Mouse (Mus musculus) kidney, postnatal 0 days (tissue): ENCODE results near the gene Armc7. TPM values are rescaled to one million over a fixed set of nuclear protein-coding genes. Genes with fewer than 3 reads are reported as not detected.
A peak's percentile ranks its signal among the peaks of the same experiment; 100 is the strongest.
"Not testable (repeated sequence)": the region's sequence is repeated elsewhere in the genome, so short reads cannot be mapped to it uniquely, and the experiment has no call there.

ENCODE experiments used
- ATAC-seq: fragments of 200-750 bp; cut with Nextera tagmentation; replicated peaks from 2 replicates; pipeline ENCODE4 v1.8.0; 2017; ENCODE audit warnings: low read depth, moderate number of reproducible peaks, moderate TSS enrichment, moderate library complexity; ENCODE audit not compliant: low FRiP score
- DNase-seq: peaks from one replicate; pipeline ENCODE4 v3.0.0-alpha.2; 2016; ENCODE audit warnings: low spot score
- H3K27ac ChIP-seq: fragments of 300-500 bp; sonication (generic); 2 replicates; pipeline ENCODE4 v1.5.1; 2014; ENCODE audit warnings: mild to moderate bottlenecking
- H3K27me3 ChIP-seq: fragments of 300-500 bp; sonication (generic); 2 replicates; pipeline ENCODE4 v1.6.1; 2014; ENCODE audit warnings: low read length, mixed read lengths; ENCODE audit not compliant: insufficient read depth
- H3K36me3 ChIP-seq: fragments of 300-500 bp; sonication (generic); 2 replicates; pipeline ENCODE4 v1.6.1; 2014; ENCODE audit warnings: low read length, mixed read lengths; ENCODE audit not compliant: insufficient read depth
- H3K4me1 ChIP-seq: fragments of 300-500 bp; sonication (generic); replicated peaks from 2 replicates; pipeline ENCODE4 v1.6.1; 2014; ENCODE audit warnings: antibody characterized with exemption, low read length, mixed read lengths; ENCODE audit not compliant: insufficient read depth
- H3K4me2 ChIP-seq: fragments of 300-500 bp; sonication (generic); 2 replicates; pipeline ENCODE4 v1.6.1; 2014; ENCODE audit warnings: mild to moderate bottlenecking, low read length, moderate library complexity, mixed read lengths
- H3K4me3 ChIP-seq: fragments of 300-500 bp; sonication (generic); replicated peaks from 2 replicates; pipeline ENCODE4 v1.5.1; 2014; ENCODE audit warnings: low read depth, low read length
- H3K9ac ChIP-seq: fragments of 300-500 bp; sonication (generic); 2 replicates; pipeline ENCODE4 v1.6.1; 2014; ENCODE audit warnings: low read depth, low read length
- H3K9me3 ChIP-seq: fragments of 300-500 bp; sonication (generic); replicated peaks from 2 replicates; pipeline ENCODE4 v1.6.1; 2016; ENCODE audit warnings: low read length, inconsistent platforms, mixed read lengths
- CTCF ChIP-seq: IDR thresholded peaks from 2 replicates; pipeline ENCODE4 v1.5.1; 2016; ENCODE audit warnings: antibody characterized with exemption, low read depth, mild to moderate bottlenecking, moderate library complexity
- WGBS: fragments of 180-500 bp; shearing (Covaris S2); extraction: QIAGEN DNeasy Blood & Tissue Kit; methylation state at CpG from one replicate; pipeline ENCODE4 v1.1.7; 2014; 5-methylcytosine and 5-hydroxymethylcytosine counted together
- polyA plus RNA-seq: library from polyadenylated mRNA; unstranded; fragments of >200 nt; fragmentation: Nextera tagmentation; extraction: Ambion mirVana; gene quantifications from 2 replicates; pipeline ENCODE4 v1.2.1, GENCODE M21; 2015

Gene Armc7
- polyA plus RNA-seq, 1 experiment from 2014 or later, result 6.9 TPM

DNA sequence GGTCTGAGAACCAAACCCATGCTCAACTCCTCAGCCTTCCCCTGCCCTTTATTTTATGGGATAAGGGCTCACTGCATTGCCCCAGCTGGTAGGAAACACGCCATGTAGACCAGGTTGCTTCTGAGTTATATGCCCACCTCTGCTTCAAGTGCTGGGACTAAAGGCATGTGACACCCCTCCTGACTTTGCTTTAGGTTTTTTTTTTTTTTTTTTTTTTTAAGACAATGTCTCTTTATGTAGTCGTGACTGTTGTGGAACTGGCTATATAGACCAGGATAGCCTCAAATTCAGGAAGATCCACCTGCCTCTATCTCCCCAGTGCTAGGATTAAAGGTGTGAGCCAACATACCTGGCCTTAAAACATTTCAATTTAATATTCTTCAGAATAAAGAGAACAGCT, 47.2 kb downstream of the Armc7 start:
- Histone ChIP-seq H3K27me3 (no peaks in the 10 kb centered on the region), H3K36me3 (peaks cover 26% of the 10 kb centered on the region), H3K27ac (no peak overlapping the region), H3K4me1 (no peaks in the 10 kb centered on the region), H3K4me3 (no peak overlapping the region), H3K4me2 (no peak overlapping the region), H3K9ac (no peak overlapping the region), H3K9me3 (no peaks in the 10 kb centered on the region)
- no peak for DNase-seq
- ATAC-seq, result no peak
- no peak for TF ChIP-seq CTCF
- WGBS, result 67% methylated on average over 2 of the region's 2 CpGs

DNA sequence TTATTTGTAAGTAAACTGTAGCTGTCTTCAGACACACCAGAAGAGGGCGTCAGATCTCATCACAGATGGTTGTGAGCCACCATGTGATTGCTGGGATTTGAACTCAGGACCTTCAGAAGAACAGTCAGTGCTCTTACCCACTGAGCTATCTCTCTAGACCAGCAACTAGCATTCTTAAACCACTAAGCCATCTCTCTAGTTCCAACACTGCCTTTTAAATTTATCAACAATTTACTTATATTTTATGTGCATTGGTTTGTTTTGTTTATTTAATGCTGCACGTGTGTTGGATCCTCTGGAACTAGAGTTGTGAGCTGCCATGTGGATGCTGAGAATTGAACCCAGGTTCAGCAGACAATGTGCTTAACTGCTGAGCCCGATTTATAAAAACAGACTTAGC, 51.0 kb downstream of the Armc7 start:
- DNase-seq, H3K4me3 ChIP-seq, H3K9ac ChIP-seq, ATAC-seq, H3K4me1 ChIP-seq, H3K4me2 ChIP-seq, H3K27me3 ChIP-seq, H3K27ac ChIP-seq, H3K9me3 ChIP-seq: not testable (repeated sequence)
- WGBS, result 88% methylated on average over 3 of the region's 3 CpGs
- H3K36me3 ChIP-seq, result peaks cover 42% of the 10 kb centered on the region

DNA sequence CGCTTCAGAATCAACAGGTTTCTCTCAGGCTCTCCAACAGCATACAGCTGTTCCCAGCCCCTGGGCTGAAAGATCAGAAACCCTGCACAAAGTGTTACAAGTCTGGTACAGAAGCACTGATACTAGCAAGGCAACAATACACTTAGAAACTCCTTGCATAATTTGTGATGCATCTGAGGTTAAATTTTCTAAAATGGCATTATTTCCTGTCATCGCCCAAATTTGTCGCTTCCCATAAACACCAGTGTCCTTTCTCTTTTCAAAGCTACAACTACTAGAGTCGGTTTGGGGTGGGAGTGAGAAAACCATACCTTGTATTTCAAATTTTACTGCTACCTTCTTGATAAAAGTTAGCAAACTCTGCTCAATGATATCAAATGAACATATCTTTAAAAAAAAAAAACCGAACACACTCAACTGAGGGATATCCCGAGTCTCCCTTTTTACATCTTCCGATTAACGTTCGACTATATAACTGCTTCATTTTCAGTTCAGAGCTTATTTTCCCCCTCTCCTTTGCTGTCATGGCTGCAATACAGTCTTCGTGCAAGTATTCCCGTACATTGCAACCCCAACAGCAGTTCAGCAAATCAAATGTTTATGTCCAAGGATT, 59.4 kb downstream of the Armc7 start:
- WGBS, result 3% methylated on average over 11 of the region's 11 CpGs
- ATAC-seq, result no peak
- H3K9me3 ChIP-seq, result no peaks in the 10 kb centered on the region
- H3K4me3 ChIP-seq, result peak overlapping the region; percentile 83
- TF ChIP-seq CTCF, result no peak
- H3K9ac ChIP-seq, result peak overlapping the region; percentile 96
- H3K36me3 ChIP-seq, result 0 out of 2 replicates have a peak, but pooled peaks cover 20% of the 10 kb centered on the region
- no peaks in the 10 kb centered on the region for H3K27me3 ChIP-seq
- H3K27ac ChIP-seq, result peak overlapping the region; percentile 100
- no peaks in the 10 kb centered on the region for H3K4me1 ChIP-seq
- peak; percentile 16 for DNase-seq
- peak overlapping the region; percentile 66 for H3K4me2 ChIP-seq

DNA sequence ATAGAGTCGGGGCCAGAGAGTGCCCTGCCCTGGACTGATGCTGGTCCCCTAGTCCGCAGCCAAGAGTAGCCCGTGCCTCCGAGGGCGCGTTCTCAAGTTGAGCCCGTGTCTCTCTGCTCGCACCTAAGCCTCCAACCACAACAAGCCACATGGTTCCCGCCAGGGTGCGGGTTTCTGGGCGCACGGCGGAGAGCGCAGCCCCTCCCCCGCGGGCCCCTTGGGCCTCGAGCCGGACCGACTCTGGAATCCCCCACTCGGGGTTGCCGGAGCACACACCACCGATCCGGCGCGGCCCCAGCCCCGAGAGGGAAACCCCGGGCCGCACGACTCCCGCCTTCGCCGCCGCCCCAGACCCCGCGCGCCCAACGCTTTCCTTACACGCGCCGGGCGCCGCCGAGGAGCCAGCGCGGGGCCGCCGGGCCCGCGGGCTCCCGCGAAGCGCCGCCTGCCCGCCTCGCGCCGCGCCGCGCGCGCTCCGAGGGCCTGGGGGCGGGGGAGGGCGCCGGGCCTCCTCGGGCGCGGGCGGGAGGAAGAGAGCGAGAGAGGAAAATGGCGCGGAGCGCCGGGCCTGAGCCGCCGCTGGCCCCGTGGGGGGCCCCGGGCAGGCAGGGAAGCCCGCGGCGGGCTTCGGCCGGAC, 60.1 kb downstream of the Armc7 start:
- Histone ChIP-seq H3K4me1 (no peaks in the 10 kb centered on the region), H3K27me3 (no peaks in the 10 kb centered on the region), H3K4me2 (peak overlapping the region; percentile 66), H3K9me3 (no peaks in the 10 kb centered on the region), H3K36me3 (0 out of 2 replicates have a peak, but pooled peaks cover 16% of the 10 kb centered on the region), H3K27ac (peak overlapping the region; percentile 100), H3K4me3 (peak overlapping the region; percentile 83), H3K9ac (peak overlapping the region; percentile 96)
- DNase-seq, result peak; percentile 75
- TF ChIP-seq CTCF, result no peak
- ATAC-seq, result peak; percentile 82
- under 1% methylated on average over 84 of the region's 84 CpGs for WGBS

DNA sequence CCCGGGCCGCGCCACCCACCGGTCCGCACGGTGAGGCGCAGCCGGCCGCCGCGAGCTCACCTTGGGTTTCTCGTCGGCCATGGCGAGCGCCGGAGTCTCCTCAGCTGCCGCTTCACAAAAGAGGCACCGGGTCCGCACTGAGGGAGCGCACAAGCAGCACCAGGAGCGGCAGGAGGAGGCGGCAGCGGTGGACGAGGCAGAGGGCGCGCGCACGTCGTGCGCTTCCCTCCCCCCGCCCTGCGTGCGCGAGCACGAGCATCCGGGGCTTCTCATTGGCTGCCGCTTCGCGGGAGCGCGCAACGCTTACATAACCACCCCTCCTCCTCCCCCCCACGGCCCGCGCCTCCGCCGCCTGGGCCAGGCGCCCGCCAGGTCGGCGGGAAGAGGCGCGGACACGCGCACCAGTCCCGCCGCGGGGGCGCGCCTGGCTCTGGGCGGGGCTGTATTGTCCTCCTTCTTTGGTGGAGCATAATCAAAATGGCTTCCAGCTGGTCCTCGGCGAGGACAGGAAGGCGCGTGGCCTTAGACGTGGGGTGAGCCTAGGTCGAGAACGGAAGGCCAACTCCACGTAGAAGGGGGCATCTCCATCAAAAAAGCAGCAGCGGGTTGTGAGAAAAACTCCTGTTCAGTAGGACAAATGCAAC, 60.7 kb downstream of the Armc7 start, which contains the start of gene Sumo2:
Sumo2 (minus strand) TSS at position 239 of the 644 bp plus-strand sequence.
- peak; percentile 93 for DNase-seq
- peak; percentile 92 for ATAC-seq
- peak within 1 kb of the TSS; percentile 83 for H3K4me3 ChIP-seq
- TF ChIP-seq CTCF, result no peak
- peak within 1 kb of the TSS; percentile 96 for H3K9ac ChIP-seq
- H3K9me3 ChIP-seq, result no peaks in the 10 kb centered on the region
- H3K36me3 ChIP-seq, result 0 out of 2 replicates have a peak, but pooled peaks cover 14% of the 10 kb centered on the region
- H3K4me2 ChIP-seq, result peak within 1 kb of the TSS; percentile 66
- peak within 1 kb of the TSS; percentile 100 for H3K27ac ChIP-seq
- H3K27me3 ChIP-seq, result no peaks in the 10 kb centered on the region
- no peaks in the 10 kb centered on the region for H3K4me1 ChIP-seq
- under 1% methylated on average over 60 of the region's 70 CpGs for WGBS

GRCm38 (mm10) chr11:115536856-115537568, 61.5 kb downstream of the Armc7 start:
- WGBS, result 81% methylated on average over 10 of the region's 10 CpGs
- H3K36me3 ChIP-seq, result 0 out of 2 replicates have a peak, but pooled peaks cover 7% of the 10 kb centered on the region
- no peaks in the 10 kb centered on the region for H3K9me3 ChIP-seq
- no peaks in the 10 kb centered on the region for H3K27me3 ChIP-seq
- ATAC-seq, result 0 out of 2 replicates have a peak, but pooled peaks have one; percentile 9
- no peak overlapping the region for H3K4me3 ChIP-seq
- no peaks in the 10 kb centered on the region for H3K4me1 ChIP-seq
- H3K9ac ChIP-seq, result no peak overlapping the region
- peak; percentile 38 for TF ChIP-seq CTCF
- H3K4me2 ChIP-seq, result peak overlapping the region; percentile 52
- DNase-seq, result peak; percentile 48
- H3K27ac ChIP-seq, result peak overlapping the region; percentile 100
